Mouse (Mus musculus) granulocyte monocyte progenitor cell, adult 5-6 weeks (primary cell): Measurements from ENCODE around the gene Stox2. TPM values are rescaled to one million over a fixed set of nuclear protein-coding genes. Genes with fewer than 3 reads are reported as not detected.
A peak's percentile ranks its signal among the peaks of the same experiment; 100 is the strongest.
"Not testable (repeated sequence)": the region's sequence is repeated elsewhere in the genome, so short reads cannot be mapped to it uniquely, and the experiment has no call there.

ENCODE experiments used
- ATAC-seq: replicated peaks from 2 replicates; pipeline ENCODE4 v1.8.0; 2016; ENCODE audit warnings: mild to moderate bottlenecking, moderate TSS enrichment, inconsistent platforms; ENCODE audit not compliant: poor library complexity, severe bottlenecking
- total RNA-seq, 2 experiments: library from RNA; stranded (forward) in 1 of 2; stranded (reverse) in 1 of 2; fragments of 200-712, 200-1000 nt in 1 of 2; fragments of >200 nt in 1 of 2; fragmentation: Nextera tagmentation in 1 of 2; gene quantifications; 2 replicates each; pipeline ENCODE4 v1.2.3; 2014 to 2017

Stox2 gene
- total RNA-seq (2014; fragmentation: Nextera tagmentation) (2.4 and 3.2 TPM in 2 replicates), total RNA-seq (2017) (1.0 and 1.9 TPM in 2 replicates)

GRCm38 (mm10) chr8:47446312-47447046 is at the start of gene Stox2:
Stox2 (minus strand) TSS chr8:47446362.
- ATAC-seq = no peak

GRCm38 (mm10) chr8:47495428-47495827 is 49.3 kb upstream of the Stox2 start:
- no peak for ATAC-seq

DNA sequence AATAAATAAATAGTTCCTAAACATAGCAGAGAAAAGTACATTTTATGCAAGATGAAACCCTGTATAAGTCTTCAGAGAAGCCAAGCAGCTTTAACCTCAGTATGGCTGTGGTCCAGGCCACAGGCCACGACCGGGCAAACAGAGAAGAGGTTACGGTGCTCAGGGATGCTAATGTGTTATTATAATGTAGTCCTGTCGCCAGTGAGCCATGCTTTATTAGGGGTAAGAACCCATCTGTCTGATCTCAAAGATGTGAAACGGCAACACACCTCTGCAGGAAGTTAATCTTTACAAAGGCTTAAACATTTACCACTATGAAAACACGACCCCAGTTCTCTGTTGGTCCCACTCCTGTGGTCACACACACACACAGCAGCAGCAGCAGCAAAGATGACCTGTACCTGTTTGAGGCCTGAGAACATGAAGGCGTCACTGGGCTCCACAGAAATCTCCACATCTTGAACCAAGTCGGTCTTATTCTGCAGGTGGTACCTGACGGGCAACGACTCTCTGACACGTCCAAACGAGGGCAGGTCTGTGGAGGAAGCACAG is 48.5 kb upstream of the Stox2 start:
- ATAC-seq = no peak

GRCm38 (mm10) chr8:47493106-47493505 is 46.9 kb upstream of the Stox2 start:
- ATAC-seq = no peak

DNA sequence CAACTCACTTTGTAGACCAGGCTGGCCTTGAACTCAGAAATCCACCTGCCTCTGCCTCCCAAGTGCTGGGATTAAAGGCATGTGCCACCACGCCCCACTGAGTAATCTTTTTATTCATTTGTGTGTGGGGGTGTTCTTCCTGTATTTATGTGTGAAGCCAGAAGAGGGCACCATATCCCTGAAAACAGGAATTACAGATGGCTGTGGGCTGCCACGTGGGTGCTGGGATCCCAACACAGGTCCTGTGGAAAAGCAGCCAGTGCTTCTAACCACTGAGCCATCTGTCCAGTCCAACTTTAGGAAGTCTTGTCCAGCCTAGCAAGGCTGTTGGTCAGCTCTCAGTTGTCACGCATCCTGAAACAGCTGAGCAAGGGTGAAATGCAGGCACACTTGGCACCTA is 41.1 kb upstream of the Stox2 start:
- ATAC-seq = no peak

GRCm38 (mm10) chr8:47482354-47483071 is 36.4 kb upstream of the Stox2 start:
- no peak for ATAC-seq

- ATAC-seq = no peak
Observed at GRCm38 (mm10) chr8:47480039-47480438, 33.9 kb upstream of the Stox2 start.

DNA sequence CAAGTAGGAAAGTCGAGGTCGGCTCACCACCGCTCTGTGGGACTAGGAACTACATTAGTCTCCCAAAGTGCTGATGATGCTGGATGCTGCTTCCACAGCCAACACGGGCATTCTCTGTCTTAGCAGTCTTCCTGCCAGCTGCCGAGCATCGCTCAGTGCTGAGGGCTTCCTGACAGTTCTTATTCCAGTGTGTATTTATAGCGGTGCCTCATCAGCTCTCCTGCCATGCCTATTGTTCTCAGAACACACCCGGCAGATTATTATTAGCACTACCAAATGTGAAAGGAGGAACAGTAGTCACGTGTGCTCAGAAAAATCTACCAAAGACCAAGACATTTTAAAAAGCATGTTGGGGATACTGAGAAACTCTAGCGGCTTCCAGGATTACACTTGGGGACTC is 15.5 kb upstream of the Stox2 start:
- no peak for ATAC-seq

DNA sequence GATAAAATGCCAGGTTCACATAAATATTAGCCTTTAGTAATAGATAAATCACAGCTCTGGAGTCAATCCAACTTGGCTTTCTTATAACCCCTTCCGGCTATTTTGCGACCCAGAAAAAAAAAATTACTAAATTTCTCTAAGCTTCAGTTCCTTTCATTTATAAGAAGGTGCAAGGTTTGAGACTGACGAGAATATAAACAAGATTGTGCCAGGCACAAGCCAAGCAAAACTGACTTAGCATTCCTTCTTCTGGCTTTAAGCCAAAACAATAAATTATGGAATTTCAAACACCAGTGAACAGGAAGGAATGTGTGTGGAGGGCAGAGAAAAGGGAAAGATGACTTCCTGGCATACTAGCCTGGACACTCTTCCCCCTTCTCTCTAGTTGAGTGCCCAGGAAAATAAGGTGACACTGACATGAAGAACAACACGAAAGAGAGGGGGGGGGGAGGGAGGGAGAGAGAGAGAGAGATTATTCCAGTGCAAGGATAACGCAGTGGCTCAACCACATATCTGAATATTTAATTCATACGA is 13.1 kb upstream of the Stox2 start:
- ATAC-seq = no peak

- ATAC-seq = no peak
Observed at GRCm38 (mm10) chr8:47458591-47458990, 12.4 kb upstream of the Stox2 start.

- ATAC-seq = not testable (repeated sequence)
Observed at GRCm38 (mm10) chr8:47449211-47449610, 3.0 kb upstream of the Stox2 start.

DNA sequence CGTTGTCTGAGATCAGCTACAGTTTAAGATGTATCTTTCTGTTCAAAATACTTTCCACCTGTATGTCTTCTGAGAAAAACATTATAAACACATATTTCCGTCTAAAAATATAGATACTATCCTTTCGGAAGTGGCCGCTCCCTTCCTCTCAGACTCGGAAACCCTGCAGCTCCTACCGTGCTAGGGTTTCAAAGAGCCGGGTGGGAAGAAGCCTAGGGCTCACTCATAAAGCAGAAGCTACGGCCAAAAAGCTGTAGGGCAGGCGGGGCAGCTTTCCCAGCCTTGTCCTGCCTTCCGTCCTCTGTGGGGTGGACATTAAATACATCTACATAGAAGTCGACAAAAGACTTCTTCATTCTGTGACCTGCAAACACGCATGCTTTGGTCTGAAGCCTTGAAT is 6.9 kb downstream of the Stox2 start:
- no peak for ATAC-seq

DNA sequence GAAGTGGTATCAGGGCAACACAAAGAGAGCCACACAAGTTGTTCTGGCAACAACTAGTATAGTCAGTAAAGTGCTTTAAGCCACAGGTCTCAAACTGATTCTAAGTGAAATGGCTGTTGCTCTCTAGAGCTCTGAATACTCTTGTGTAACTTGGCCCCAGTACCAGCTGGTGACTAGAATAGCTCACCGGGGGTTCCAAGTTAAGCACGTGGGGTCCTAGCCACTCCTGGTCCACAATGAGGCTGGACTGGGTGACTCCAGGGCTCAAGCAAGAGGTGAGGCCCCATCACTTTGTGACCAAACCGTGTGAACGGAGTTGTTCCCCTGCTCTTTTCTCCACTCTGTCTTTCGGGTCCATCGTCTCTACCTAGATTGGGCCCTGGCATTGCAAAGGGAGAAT is 8.2 kb downstream of the Stox2 start:
- no peak for ATAC-seq

- no peak for ATAC-seq
Observed at GRCm38 (mm10) chr8:47435861-47436260, 10.3 kb downstream of the Stox2 start.

GRCm38 (mm10) chr8:47435412-47435811 is 10.8 kb downstream of the Stox2 start:
- no peak for ATAC-seq

DNA sequence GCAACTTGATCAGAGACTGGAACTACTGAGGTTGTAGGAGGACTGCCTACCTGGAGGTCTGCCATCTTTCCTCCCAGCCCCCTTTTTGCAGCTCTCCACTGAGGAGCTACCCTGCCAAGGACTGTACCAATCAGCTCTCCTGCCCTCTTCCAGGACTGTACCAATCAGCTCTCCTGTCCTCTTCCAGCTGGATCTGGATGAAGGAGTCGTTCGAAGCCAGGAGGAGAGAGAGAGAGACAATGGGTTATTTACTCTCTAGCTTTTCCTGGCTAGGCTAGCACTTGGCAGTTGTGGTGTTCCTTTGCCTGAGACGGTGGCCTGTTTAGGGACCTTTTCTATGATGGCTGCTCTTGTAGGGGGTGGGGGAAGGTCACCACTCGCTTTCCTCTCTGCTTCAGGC is 14.9 kb downstream of the Stox2 start:
- ATAC-seq = no peak

GRCm38 (mm10) chr8:47414258-47414525 is 32.0 kb downstream of the Stox2 start:
- not testable (repeated sequence) for ATAC-seq

DNA sequence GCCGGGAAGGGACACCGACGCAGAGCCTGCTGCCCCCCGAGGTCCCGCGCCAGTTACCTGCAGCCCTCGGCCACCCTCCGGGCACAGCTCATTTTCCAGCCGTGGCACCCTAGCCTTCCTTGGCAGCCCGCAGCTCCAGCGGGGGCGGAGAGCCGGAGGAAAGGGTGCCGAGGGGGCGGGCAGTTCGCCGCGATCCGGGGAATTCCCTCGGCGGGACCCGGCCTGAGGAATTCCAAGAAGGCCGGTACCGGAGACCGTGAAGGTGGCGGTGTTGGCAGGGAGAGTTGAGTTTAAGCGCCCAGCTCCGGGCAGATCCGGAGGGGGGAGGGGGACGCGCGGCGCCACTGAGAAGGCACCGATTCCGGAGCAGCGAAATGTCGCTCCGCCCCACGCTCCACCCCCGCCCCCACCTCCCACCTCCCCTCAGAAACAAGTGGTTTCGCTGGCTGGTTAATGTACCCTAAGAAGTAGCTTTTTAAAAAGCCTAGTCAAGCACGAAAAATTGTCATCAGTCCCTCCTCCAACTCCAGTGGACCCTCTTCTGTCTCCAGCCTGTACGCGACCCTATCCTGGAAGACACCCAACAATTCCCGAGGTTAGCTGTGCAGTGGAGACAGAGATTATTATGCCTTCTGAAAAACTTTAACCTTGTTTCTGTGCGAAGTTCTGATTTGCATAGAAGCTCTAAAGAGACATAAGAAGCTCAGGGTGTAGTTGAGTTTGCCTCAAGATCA is 32.5 kb downstream of the Stox2 start:
- ATAC-seq = peak; percentile 17; the same call in 1 of the 2 replicates

DNA sequence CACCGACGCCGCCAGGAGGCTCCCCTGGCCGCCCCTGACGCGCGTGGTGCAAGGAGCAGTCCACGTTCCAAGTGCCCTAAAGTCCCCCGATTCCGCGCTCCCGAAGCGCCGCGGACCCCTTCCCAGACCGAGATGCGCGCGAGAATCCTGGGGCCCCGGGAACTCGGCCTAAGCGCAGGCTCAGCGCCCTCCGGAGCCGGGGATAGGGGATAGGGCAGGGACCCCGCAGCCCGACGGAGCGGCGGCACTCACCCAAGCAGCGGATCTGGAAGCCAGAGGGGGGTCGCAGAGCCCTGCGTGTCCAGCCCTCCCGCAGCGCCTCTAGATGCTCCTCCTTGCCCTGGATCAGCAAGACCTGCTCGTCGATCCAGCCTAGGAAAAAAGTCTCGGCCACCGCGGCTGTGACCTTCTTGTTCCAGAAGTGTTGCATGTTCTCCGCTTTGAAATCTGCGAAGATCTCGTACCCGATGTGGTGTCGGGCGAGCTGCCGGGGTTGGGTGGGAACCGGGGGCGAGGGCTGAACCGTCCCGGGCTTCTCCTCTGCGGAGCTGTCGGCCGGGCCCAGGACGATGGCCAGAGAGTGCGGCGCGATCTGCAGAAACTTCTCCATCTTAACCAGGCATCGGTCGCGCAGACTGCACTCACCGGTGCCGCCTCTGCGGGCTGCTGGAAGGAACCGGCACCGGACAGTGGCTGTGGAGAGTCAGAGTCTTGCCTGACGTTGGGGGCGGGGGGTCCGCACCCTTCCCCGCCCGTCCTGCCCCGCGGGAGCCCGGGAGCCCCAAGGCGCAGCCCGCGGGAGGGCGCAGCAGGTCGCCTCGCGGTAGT is 33.3 kb downstream of the Stox2 start:
- peak; percentile 56 for ATAC-seq
